Mouse (Mus musculus) heart, adult 2 months (tissue): ENCODE results near the gene Celf5. TPM values are rescaled to one million over a fixed set of nuclear protein-coding genes. Genes with fewer than 3 reads are reported as not detected.

ENCODE experiments used
- DNase-seq, 2 experiments: peaks; one replicate each; pipeline ENCODE4 v3.0.0; 2021
- H3K27ac ChIP-seq: fragments of 200-600 bp; 2 replicates; pipeline ENCODE4 v1.8.1; 2022
- H3K27me3 ChIP-seq: fragments of 200-500 bp; 2 replicates; pipeline ENCODE4 v1.6.1; 2012; ENCODE audit warnings: mild to moderate bottlenecking, low read length, inconsistent platforms, mixed read lengths; ENCODE audit not compliant: control insufficient read depth, insufficient read depth
- H3K36me3 ChIP-seq: fragments of 200-500 bp; 2 replicates; pipeline ENCODE4 v1.6.1; 2012; ENCODE audit warnings: low read length, inconsistent platforms; ENCODE audit not compliant: control insufficient read depth, insufficient read depth
- H3K4me1 ChIP-seq: fragments of 200-500 bp; 2 replicates; pipeline ENCODE4 v1.6.1; 2011; ENCODE audit warnings: low read length; ENCODE audit not compliant: control insufficient read depth, insufficient read depth
- H3K4me3 ChIP-seq: fragments of 200-600 bp; 2 replicates; pipeline ENCODE4 v1.8.1; 2022
- H3K79me2 ChIP-seq: fragments of 200-500 bp; replicated peaks from 2 replicates; pipeline ENCODE4 v1.6.1; 2012; ENCODE audit warnings: mild to moderate bottlenecking, inconsistent platforms, low read length, moderate library complexity, mixed read lengths; ENCODE audit not compliant: control insufficient read depth, insufficient read depth
- H3K9ac ChIP-seq: fragments of 200-500 bp; 2 replicates; pipeline ENCODE4 v1.6.1; 2012; ENCODE audit warnings: low read depth, mild to moderate bottlenecking, control low read depth, inconsistent platforms, low read length, mixed read lengths
- CTCF ChIP-seq: fragments of 200-600 bp; IDR thresholded peaks from 2 replicates; pipeline ENCODE4 v1.8.1; 2022; ENCODE audit warnings: antibody characterized with exemption, mild to moderate bottlenecking, moderate library complexity
- EP300 ChIP-seq: fragments of 200-500 bp; IDR thresholded peaks from 2 replicates; pipeline ENCODE4 v1.6.1; 2011; ENCODE audit warnings: low read depth, low read length, control low read depth; ENCODE audit not compliant: insufficient read depth
- POLR2A ChIP-seq: fragments of 200-500 bp; IDR thresholded peaks from 2 replicates; pipeline ENCODE4 v1.6.1; 2011; ENCODE audit warnings: mild to moderate bottlenecking, low read depth, low read length, control low read depth; ENCODE audit not compliant: insufficient read depth
- WGBS: fragments of 180-500 bp; shearing (Covaris S2); methylation state at CpG from one replicate; pipeline ENCODE4 v1.1.7; 2018; 5-methylcytosine and 5-hydroxymethylcytosine counted together
- intact Hi-C: fragments of 180-260 bp; cut with DNase I; formaldehyde crosslinking; loops from one replicate; pipeline ENCODE4 v1.15.1; 2025
- polyA plus RNA-seq: library from polyadenylated mRNA; depleted of rRNA; stranded (reverse); fragments of >200 nt; gene quantifications from 2 replicates; pipeline ENCODE4 v1.2.3, GENCODE M21; 2012
- total RNA-seq, 2 experiments: library from RNA; stranded (reverse); gene quantifications; 2 replicates each; pipeline ENCODE4 v1.2.3; 2021

Celf5 gene
- total and polyA plus RNA-seq, 3 experiments = 0.16 to 0.39 TPM; not detected in 1

GRCm38 (mm10) chr10:81519978-81520365, 37.5 kb upstream of the Celf5 start:
- DNase-seq = no peak
- H3K4me1 ChIP-seq = peaks cover 7% of the 10 kb centered on the region
- TF ChIP-seq CTCF (no peak), EP300 (no peak), POLR2A (no peak)
- peak overlapping the region; percentile 58 for H3K27ac ChIP-seq
- WGBS = 34% methylated on average over 3 of the region's 3 CpGs
- intact Hi-C loops = loop anchor here (5.0 kb wide), 1 partner anchor 32 kb away; no protein-coding TSS in a partner anchor
- H3K36me3 ChIP-seq = no peaks in the 10 kb centered on the region
- H3K4me3 ChIP-seq = no peak overlapping the region
- H3K79me2 ChIP-seq = no peaks in the 10 kb centered on the region
- H3K9ac ChIP-seq = no peak overlapping the region
- H3K27me3 ChIP-seq = no peaks in the 10 kb centered on the region

DNA sequence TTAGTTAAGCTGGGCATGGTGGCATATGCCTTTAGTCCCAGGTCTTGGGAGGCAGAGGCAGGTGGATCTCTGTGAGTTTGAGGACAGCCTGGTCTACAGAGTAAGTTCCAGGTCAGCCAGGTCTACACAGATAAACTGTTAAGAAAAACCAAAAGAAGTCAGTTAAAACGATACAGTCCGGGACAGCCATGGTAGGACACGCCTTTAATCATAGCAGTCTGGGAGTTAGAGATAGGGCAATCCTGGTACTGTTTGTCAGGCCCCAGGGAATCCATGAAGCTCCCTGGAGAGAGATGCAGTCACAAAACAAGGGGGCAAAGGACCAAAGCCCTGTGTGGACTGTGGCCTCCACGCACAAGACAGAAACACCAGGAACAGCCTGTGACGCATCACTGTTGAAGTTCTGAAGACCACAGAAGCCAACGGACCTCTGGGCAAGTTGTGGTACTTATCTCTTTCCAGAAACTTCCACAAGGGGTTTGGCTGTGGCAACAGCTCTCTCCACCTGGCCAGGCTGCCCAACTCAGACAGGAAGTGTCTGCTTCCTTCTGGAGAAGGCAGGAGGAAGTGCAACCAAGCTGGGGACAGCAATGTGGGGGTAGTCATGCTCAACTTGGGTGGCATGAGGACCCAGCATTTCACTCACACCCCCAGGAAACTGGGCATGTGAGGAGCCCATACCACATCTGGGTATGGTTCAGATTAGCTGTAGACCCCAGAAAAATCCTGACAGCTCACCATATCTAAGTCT, 36.9 kb upstream of the Celf5 start:
- H3K27me3 ChIP-seq = no peaks in the 10 kb centered on the region
- DNase-seq = no peak
- H3K79me2 ChIP-seq = no peaks in the 10 kb centered on the region
- H3K27ac ChIP-seq = peak overlapping the region; percentile 58
- no peak overlapping the region for H3K4me3 ChIP-seq
- no peak overlapping the region for H3K9ac ChIP-seq
- intact Hi-C loops = loop anchor here (5.0 kb wide), 1 partner anchor 33 kb away; no protein-coding TSS in a partner anchor
- 50% methylated on average over 6 of the region's 6 CpGs for WGBS
- TF ChIP-seq EP300 = 0 out of 2 replicates have a peak, but pooled peaks have one; percentile 38
- no peak for TF ChIP-seq POLR2A
- no peaks in the 10 kb centered on the region for H3K36me3 ChIP-seq
- H3K4me1 ChIP-seq = peaks cover 6% of the 10 kb centered on the region

DNA sequence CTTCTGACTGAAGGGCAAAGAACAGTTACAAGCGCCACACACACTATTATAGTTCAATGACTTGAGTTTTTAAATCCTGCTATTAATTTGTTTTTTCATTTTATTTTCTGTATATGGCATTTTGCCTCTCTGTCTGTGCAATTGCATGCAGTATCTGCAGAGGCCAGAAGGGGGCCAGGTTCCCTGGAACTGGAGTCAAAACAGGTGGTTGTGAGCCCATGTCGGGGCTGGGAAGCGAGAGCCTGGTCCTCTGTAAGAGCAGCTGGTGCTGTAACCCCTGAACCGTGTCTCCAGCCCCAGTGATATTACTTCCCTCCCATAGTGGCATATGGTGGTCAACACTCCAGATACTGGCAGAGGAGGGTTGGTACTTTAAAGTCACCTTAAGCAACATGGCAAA, 36.0 kb upstream of the Celf5 start:
- DNase-seq = peak; percentile 68 to 78
- peaks cover 6% of the 10 kb centered on the region for H3K4me1 ChIP-seq
- H3K9ac ChIP-seq = no peak overlapping the region
- no peak overlapping the region for H3K27ac ChIP-seq
- H3K4me3 ChIP-seq = no peak overlapping the region
- H3K36me3 ChIP-seq = no peaks in the 10 kb centered on the region
- no peaks in the 10 kb centered on the region for H3K79me2 ChIP-seq
- no peak for TF ChIP-seq POLR2A
- TF ChIP-seq CTCF = peak; percentile 92
- TF ChIP-seq EP300 = no peak
- WGBS = 21% methylated on average over 4 of the region's 4 CpGs
- intact Hi-C loops = loop anchor here (5.0 kb wide), 1 partner anchor 34 kb away; no protein-coding TSS in a partner anchor
- no peaks in the 10 kb centered on the region for H3K27me3 ChIP-seq

GRCm38 (mm10) chr10:81517227-81517626, 34.7 kb upstream of the Celf5 start:
- WGBS = 75% methylated on average over 8 of the region's 8 CpGs
- intact Hi-C loops = loop anchor here (5.0 kb wide), 1 partner anchor 35 kb away; no protein-coding TSS in a partner anchor
- peaks cover 6% of the 10 kb centered on the region for H3K4me1 ChIP-seq
- H3K9ac ChIP-seq = no peak overlapping the region
- H3K4me3 ChIP-seq = no peak overlapping the region
- no peaks in the 10 kb centered on the region for H3K27me3 ChIP-seq
- DNase-seq = no peak
- TF ChIP-seq EP300 (no peak), CTCF (no peak), POLR2A (no peak)
- no peaks in the 10 kb centered on the region for H3K79me2 ChIP-seq
- H3K36me3 ChIP-seq = no peaks in the 10 kb centered on the region
- no peak overlapping the region for H3K27ac ChIP-seq

- no peaks in the 10 kb centered on the region for H3K36me3 ChIP-seq
- intact Hi-C loops = no loop called here
- no peak for DNase-seq
- peaks cover 1% of the 10 kb centered on the region; the same call in 1 of the 2 replicates for H3K4me1 ChIP-seq
- no peak overlapping the region for H3K9ac ChIP-seq
- 83% methylated on average over 5 of the region's 5 CpGs for WGBS
- no peak overlapping the region for H3K27ac ChIP-seq
- no peak overlapping the region for H3K4me3 ChIP-seq
- H3K27me3 ChIP-seq = no peaks in the 10 kb centered on the region
- TF ChIP-seq POLR2A (no peak), CTCF (peak; percentile 23; the same call in 1 of the 2 replicates)
- H3K79me2 ChIP-seq = no peaks in the 10 kb centered on the region
Measured at GRCm38 (mm10) chr10:81513798-81514197, 31.3 kb upstream of the Celf5 start.

GRCm38 (mm10) chr10:81510246-81510810, 27.8 kb upstream of the Celf5 start:
- 55% methylated on average over 14 of the region's 14 CpGs for WGBS
- intact Hi-C loops = no loop called here
- Histone ChIP-seq H3K27ac (peak overlapping the region; percentile 41; the same call in 1 of the 2 replicates), H3K36me3 (no peaks in the 10 kb centered on the region), H3K27me3 (no peaks in the 10 kb centered on the region), H3K4me3 (no peak overlapping the region), H3K79me2 (no peaks in the 10 kb centered on the region), H3K9ac (no peak overlapping the region), H3K4me1 (peaks cover 1% of the 10 kb centered on the region; the same call in 1 of the 2 replicates)
- TF ChIP-seq POLR2A = no peak
- TF ChIP-seq CTCF = no peak
- TF ChIP-seq EP300 = peak; percentile 51; the same call in 1 of the 2 replicates
- no peak for DNase-seq
